Mouse (Mus musculus): Measurements from ENCODE around the gene Myh6. TPM values are rescaled to one million over a fixed set of nuclear protein-coding genes. Genes with fewer than 3 reads are reported as not detected.

Myh6 gene
- polyA plus RNA-seq, 1 experiment from 2014 or later: 2.3 TPM

DNA sequence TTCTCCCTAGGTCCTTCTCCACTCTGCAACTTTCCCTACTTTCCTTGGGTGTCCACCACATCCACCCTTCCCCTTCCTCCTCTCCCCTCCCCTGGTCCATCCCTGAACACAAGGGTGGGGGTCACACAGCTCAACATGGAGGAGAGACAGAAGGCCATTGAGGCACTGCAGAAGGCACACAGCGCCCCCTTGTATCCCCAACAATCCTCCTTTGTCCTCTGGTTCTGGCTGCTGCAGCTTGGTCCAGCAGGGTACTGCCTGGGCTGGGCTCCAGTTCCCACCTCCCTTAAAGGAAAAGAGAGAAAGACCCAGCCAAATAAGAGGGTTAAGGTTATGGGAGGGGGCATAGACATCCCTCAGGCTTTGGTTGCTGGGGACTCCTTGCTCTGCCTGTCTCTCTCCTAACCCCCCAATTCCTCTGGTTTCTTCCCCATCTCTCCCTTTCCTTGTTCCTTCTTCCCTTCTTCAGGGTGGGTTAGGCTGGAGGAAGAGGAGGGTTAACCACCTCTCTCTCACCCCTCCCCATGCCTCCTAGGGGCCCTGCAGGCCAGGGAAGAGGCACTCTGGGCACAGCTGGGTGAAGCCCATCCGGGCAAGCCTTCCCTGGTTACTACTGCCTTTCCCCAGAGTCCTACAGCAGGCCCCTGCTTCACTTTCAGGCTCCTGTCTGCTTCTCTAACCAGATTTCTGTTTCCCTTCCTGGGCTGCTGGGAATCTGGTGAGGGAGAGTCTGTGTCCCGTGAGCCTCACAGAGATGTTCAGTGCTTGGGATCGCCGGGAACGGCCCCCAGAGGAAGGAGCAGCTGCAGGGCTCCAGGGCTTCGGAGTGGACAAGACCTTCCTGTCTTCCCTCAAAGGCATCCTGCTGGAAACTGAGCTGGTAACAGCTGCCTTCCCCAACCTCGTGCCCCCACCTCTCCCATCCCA lies 30.6 kb downstream of the Myh6 start, which contains the start of gene Cmtm5:
TSS of gene Cmtm5 (plus strand) at position 358 of the 927 bp plus-strand sequence.
- Histone ChIP-seq H3K36me3 (no peaks in the 10 kb centered on the region), H3K4me3 (no peak within 1 kb of the TSS), H3K27ac (peak within 1 kb of the TSS; percentile 54), H3K4me1 (peaks cover 31% of the 10 kb centered on the region), H3K9me3 (replicated peaks) (no peaks in the 10 kb centered on the region), H3K27me3 (ENCODE audit: low read depth, poor library complexity, severe bottlenecking) (0 out of 2 replicates have a peak, but pooled peaks cover 4% of the 10 kb centered on the region)
- 51% methylated on average over 8 of the region's 8 CpGs for WGBS
- DNase-seq (ENCODE audit: low spot score): no peak

DNA sequence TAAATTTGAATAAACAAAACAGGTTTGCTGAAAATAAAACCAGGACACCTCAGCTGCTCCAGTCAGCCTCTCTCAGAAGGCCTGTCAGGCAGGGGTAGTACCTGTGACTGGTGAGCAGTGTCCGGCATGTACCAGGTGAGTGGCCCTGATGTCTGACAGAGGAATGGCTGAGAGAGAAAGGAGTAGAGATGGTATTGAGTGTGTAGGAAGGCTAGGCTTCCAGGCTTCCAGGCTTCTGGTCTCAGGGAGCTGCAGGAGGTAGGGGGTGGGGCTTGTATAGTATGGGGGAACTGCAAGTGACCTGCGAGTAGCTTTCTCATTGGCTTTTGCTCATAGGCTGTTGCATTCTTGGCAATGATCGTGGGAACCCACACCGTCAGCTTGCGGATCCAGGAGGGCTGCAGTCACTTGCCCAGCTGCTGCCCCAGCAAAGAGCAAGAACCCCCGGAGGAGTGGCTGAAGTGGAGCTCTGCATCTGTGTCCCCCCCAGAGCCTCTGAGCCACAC lies 34.0 kb downstream of the Myh6 start, which contains the start of gene Il25:
TSS of gene Il25 (plus strand) at position 51 of the 506 bp plus-strand sequence.
- H3K9me3 ChIP-seq (replicated peaks): no peaks in the 10 kb centered on the region
- DNase-seq (ENCODE audit: low spot score): no peak

DNA sequence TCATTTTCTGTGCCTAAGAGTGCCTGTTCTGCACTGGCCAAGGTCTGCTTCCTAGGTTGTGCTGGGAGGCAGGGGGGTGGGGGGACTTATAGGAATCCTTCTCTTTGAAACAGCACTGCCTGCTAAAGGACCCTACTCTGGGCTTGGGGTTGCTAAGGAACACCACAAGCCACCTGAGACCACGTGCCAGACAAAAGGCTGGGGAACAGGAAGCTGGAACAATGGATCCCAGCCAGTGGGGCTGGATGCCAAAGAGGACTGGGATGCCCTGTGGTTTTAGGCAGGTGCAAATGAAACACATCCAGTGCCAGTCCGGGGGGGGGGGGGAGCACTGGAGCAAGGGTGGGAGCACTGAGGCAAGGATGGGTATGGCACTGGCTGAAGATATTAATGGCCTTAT lies 36.3 kb downstream of the Myh6 start:
- no peaks in the 10 kb centered on the region for H3K36me3 ChIP-seq
- H3K27me3 ChIP-seq (ENCODE audit: low read depth, poor library complexity, severe bottlenecking): peaks cover 4% of the 10 kb centered on the region; the same call in 1 of the 2 replicates
- no peak overlapping the region for H3K4me3 ChIP-seq
- no peaks in the 10 kb centered on the region for H3K9me3 ChIP-seq (replicated peaks)
- 21% methylated on average over 2 of the region's 2 CpGs for WGBS
- no peak for DNase-seq (ENCODE audit: low spot score)
- H3K4me1 ChIP-seq: peaks cover 51% of the 10 kb centered on the region
- peak overlapping the region; percentile 42; the same call in 1 of the 2 replicates for H3K27ac ChIP-seq

More for the DNA sequence above, 34.0 kb downstream of the Myh6 start, which contains the start of gene Il25:
- Histone ChIP-seq H3K27ac (0 out of 2 replicates have a peak within 1 kb of the TSS, but pooled peaks have one; percentile 42), H3K36me3 (no peaks in the 10 kb centered on the region), H3K4me3 (no peak within 1 kb of the TSS), H3K4me1 (peaks cover 41% of the 10 kb centered on the region), H3K27me3 (ENCODE audit: low read depth, poor library complexity, severe bottlenecking) (peaks cover 8% of the 10 kb centered on the region; the same call in 1 of the 2 replicates)
- WGBS: 37% methylated on average over 6 of the region's 6 CpGs

DNA sequence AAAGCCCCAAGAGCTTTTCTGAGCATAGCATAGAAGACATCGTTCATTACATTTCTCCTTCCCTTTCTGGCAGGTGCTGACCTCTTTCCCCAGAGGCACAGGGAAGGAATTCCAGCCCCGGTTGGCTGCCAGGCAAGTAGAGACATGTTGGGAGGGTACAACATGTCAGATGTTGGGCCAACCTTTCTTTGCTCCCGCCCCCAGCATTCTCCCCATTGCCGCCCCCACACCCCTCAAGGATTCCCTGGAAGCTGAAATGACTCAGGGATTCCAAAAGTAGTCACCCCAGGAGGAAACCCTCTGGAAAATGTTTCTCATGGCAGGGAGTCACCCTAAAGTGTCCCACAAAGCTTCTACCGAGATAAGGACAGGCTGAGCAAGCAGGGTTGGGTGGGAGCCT lies 36.9 kb downstream of the Myh6 start:
- H3K4me3 ChIP-seq: no peak overlapping the region
- peaks cover 4% of the 10 kb centered on the region; the same call in 1 of the 2 replicates for H3K27me3 ChIP-seq (ENCODE audit: low read depth, poor library complexity, severe bottlenecking)
- peak overlapping the region; percentile 42; the same call in 1 of the 2 replicates for H3K27ac ChIP-seq
- 80% methylated on average over 5 of the region's 5 CpGs for WGBS
- H3K9me3 ChIP-seq (replicated peaks): no peaks in the 10 kb centered on the region
- no peak for DNase-seq (ENCODE audit: low spot score)
- no peaks in the 10 kb centered on the region for H3K36me3 ChIP-seq
- H3K4me1 ChIP-seq: peaks cover 57% of the 10 kb centered on the region

DNA sequence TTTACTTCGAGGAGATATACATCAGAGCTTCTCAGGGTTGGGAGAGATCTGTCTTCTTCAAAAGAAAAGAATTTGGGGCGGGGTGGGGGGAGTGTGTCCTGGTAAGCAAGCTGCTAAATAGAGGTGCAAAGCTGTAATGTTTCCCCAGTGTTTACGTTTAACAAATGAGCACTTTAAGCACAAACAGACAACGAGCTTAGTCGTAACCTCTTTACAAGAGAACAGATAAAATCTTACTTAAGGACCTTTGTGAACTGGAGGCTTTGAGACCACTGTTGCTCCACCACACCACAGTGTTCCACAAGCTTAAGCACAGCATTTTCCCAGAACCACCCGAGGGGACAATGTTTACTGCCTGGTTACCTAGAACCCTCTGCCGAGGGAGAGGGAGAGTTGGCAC lies 39.4 kb downstream of the Myh6 start:
- H3K27ac ChIP-seq: peak overlapping the region; percentile 99
- WGBS: 3% methylated on average over 7 of the region's 7 CpGs
- H3K4me1 ChIP-seq: peaks cover 59% of the 10 kb centered on the region
- H3K9me3 ChIP-seq (replicated peaks): no peaks in the 10 kb centered on the region
- DNase-seq (ENCODE audit: low spot score): no peak
- peaks cover 11% of the 10 kb centered on the region for H3K36me3 ChIP-seq
- H3K27me3 ChIP-seq (ENCODE audit: low read depth, poor library complexity, severe bottlenecking): peaks cover 4% of the 10 kb centered on the region; the same call in 1 of the 2 replicates
- H3K4me3 ChIP-seq: peak overlapping the region; percentile 71

DNA sequence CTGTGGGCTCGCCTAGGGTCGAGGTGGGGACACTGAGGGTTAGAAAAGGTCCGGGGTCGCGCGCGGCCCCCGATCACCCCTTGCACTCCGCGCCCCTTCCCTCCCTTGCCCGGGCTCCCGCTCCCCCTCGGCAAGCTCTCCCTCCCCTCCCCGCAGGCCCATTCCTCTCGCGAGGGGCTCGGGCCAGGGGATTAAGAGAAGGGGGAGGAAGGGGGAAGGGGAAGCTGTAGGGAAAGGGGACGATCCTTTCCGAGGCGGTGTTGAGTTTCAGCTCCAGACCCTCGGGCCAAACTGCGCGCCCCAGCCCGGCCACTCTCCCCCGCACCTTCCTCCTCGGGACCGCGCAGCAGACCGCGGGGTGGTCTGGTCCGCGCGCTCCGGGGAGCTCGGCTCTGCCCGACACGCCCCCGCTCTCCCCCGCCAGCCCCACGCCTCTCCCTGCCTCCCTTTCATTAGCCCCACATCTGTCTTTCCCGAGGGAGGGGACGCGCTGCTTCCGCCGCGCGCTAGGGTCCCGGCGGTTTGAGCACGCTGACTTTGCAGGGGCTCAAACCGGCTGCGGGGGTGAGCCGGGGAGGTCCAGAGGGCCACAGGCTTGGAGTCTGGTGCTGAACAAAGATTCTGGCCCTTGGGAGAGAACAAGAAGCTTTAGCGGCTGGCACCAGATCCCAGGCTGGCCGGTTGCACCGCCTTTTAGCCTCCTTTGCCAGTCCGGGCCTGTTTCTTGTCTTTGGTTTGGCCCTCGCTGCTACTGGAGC lies 40.1 kb downstream of the Myh6 start:
- H3K4me3 ChIP-seq: peak overlapping the region; percentile 71
- peaks cover 4% of the 10 kb centered on the region; the same call in 1 of the 2 replicates for H3K27me3 ChIP-seq (ENCODE audit: low read depth, poor library complexity, severe bottlenecking)
- H3K4me1 ChIP-seq: peaks cover 59% of the 10 kb centered on the region
- H3K9me3 ChIP-seq (replicated peaks): peaks cover 5% of the 10 kb centered on the region; the same call in 1 of the 2 replicates
- under 1% methylated on average over 57 of the region's 58 CpGs for WGBS
- H3K27ac ChIP-seq: peak overlapping the region; percentile 99
- H3K36me3 ChIP-seq: peaks cover 18% of the 10 kb centered on the region
- DNase-seq (ENCODE audit: low spot score): peak; percentile 90

DNA sequence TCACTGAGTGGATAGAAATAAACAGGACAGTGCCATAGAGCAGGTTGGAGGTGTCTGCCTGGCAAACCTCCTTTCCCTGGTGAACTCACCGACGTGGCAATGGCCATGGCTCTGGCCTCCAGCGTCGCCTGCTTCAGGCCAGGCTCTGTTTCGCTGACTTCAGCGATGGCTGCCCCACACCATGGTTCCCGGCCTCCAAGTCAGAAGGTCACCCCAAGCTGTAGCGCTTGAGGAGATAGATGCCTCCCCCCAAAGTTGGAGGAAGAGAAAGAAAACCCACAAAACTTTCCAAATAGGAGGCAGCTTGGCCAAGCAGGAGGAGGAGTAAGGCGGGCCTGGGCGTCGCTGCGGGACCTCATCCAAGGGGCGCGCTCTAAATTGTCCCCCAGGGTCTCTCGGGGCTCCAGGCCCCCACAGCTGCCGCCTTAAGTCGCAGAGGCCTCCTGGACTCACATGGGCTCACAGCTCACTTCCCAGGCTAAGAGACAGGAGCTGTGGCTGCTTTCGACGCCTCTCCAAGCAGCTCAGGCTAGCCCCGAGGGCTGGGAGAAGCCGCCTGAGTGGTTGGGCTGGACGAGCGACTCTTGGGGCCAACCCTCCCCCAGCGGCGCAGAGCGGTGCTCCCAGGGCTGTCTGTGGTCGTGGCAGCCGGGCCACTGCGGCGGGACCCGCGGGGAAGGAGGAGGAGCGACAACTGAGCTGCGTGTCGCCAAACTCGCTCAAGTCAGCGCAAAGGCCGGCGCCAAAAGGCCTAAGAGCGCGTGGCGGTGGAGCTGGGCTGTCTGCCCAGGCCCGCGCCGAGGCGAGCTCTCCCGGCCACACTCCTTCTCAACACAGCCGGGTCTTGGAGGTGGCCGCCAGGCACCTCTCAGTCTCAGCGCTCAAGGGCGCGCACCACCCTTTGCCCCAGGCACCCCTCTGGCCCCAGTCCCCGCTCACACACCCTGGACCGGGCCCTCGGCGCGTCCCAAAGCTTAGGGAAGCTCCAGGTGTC lies 41.1 kb downstream of the Myh6 start, which contains the start of gene Efs:
TSS of gene Efs (minus strand) at position 778 of the 994 bp plus-strand sequence.
- WGBS: 1% methylated on average over 57 of the region's 57 CpGs
- peaks cover 27% of the 10 kb centered on the region for H3K36me3 ChIP-seq
- peaks cover 58% of the 10 kb centered on the region for H3K4me1 ChIP-seq
- H3K4me3 ChIP-seq: peak within 1 kb of the TSS; percentile 71
- DNase-seq (ENCODE audit: low spot score): peak; percentile 80
- H3K9me3 ChIP-seq (replicated peaks): peaks cover 15% of the 10 kb centered on the region
- peak within 1 kb of the TSS; percentile 99 for H3K27ac ChIP-seq
- H3K27me3 ChIP-seq (ENCODE audit: low read depth, poor library complexity, severe bottlenecking): peaks cover 4% of the 10 kb centered on the region; the same call in 1 of the 2 replicates

DNA sequence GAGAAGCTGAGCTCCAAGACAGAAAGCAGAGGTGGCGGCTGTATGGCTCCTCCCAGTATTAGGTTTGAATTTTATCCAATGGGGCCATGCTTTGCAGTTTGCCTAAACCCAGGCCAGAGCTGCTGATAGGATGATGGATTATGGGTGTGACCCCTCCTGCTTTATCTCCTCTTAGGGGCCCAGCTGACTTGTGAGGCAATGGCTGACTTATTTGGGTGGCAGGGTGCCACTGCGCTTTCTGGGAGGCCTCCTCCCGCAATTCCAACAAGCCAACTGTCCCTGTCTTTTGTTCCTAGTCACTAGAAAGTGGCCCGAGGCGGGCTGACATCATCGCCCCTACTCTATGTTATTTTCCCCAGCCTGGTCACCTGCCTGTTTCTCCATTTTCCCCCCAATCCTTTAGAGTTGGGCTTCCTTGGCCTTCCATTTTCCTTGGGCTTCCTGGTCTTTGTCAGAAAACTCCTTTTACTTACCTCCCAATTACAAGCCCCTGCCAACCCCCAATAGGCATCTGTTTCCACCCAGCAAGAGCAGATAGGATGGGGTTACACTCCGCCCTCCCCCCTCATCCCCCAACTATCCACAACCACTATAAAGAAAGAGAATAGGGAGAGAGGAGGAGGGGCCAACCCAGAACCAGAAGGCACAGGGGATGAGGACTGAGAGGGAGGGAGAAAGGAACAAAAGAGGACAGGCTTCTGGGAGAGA lies 41.9 kb downstream of the Myh6 start:
- H3K27me3 ChIP-seq (ENCODE audit: low read depth, poor library complexity, severe bottlenecking): peaks cover 4% of the 10 kb centered on the region; the same call in 1 of the 2 replicates
- peak overlapping the region; percentile 99 for H3K27ac ChIP-seq
- peaks cover 16% of the 10 kb centered on the region for H3K9me3 ChIP-seq (replicated peaks)
- peaks cover 51% of the 10 kb centered on the region for H3K4me1 ChIP-seq
- peaks cover 36% of the 10 kb centered on the region for H3K36me3 ChIP-seq
- H3K4me3 ChIP-seq: peak overlapping the region; percentile 71
- peak; percentile 65 for DNase-seq (ENCODE audit: low spot score)
- 12% methylated on average over 7 of the region's 7 CpGs for WGBS

DNA sequence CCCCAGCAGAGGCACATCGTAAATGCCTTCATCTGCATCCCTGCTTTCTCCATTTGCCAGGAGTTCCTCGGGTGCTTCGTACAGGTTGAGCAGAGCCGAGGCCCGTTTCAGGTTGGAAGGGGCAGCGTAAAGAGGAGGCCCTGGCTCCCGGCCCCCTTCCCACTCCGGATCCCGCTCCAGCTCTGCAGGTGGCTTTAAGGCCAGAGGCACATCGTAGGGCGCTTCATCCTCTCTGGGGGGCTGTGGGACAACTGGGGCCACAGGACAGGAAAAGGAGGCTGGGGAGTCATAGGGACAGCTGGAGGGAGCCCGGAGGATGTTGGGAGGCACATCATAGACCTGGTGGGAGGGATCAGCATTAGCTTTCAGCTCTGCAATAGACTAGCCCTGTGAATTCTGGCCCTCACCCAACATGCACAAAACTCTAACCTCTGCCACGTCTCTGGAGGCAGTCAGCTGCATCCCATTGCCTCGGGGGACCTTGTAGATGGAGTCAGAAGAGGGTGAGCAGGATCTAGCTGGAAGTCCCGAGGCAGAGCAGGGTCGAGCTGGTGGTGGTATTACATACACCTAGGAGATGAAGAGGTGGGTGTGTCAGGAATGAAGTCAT lies 46.5 kb downstream of the Myh6 start:
- H3K27ac ChIP-seq: no peak overlapping the region
- WGBS: 93% methylated on average over 16 of the region's 16 CpGs
- H3K4me1 ChIP-seq: peaks cover 20% of the 10 kb centered on the region
- no peaks in the 10 kb centered on the region for H3K27me3 ChIP-seq (ENCODE audit: low read depth, poor library complexity, severe bottlenecking)
- peaks cover 80% of the 10 kb centered on the region for H3K36me3 ChIP-seq
- H3K4me3 ChIP-seq: no peak overlapping the region
- peaks cover 16% of the 10 kb centered on the region for H3K9me3 ChIP-seq (replicated peaks)
- DNase-seq (ENCODE audit: low spot score): no peak

DNA sequence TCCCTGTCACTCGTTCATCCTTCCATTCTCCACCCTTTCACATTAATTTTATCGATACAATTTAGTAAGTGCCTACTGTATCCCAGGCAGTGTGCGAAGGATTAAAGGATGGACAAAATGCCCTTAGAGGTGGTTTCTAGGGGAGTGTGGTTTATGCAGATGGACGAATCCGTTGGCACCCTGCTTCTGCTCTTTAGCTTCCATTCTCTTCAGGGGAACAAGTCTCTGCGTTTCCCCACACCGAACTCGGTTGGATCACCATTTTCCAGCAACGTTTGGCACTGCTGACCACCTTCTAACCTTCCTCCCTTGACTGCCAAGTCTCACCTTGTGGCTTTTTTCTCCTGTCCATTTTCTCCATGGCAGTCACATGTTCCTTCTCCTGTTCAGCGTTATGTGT lies 53.4 kb downstream of the Myh6 start:
- H3K27ac ChIP-seq: peak overlapping the region; percentile 95
- 0 out of 2 replicates have a peak, but pooled peaks cover 5% of the 10 kb centered on the region for H3K27me3 ChIP-seq (ENCODE audit: low read depth, poor library complexity, severe bottlenecking)
- H3K36me3 ChIP-seq: peaks cover 61% of the 10 kb centered on the region
- WGBS: 22% methylated on average over 10 of the region's 10 CpGs
- DNase-seq (ENCODE audit: low spot score): no peak
- peak overlapping the region; percentile 95 for H3K4me3 ChIP-seq
- H3K4me1 ChIP-seq: peaks cover 26% of the 10 kb centered on the region
- no peaks in the 10 kb centered on the region for H3K9me3 ChIP-seq (replicated peaks)

Measured in limb, embryonic 10.5 days (tissue).